Mouse (Mus musculus): ENCODE measurements around the gene Sumf1.

Sumf1 gene

GRCm38 (mm10) chr6:108206914-108207566, 21.7 kb upstream of the Sumf1 start:
- DNase-seq (ENCODE audit: low spot score in 2 of 2), result no peak

- DNase-seq (ENCODE audit: low spot score in 2 of 2), result no peak
Measured at GRCm38 (mm10) chr6:108206145-108206544, 20.8 kb upstream of the Sumf1 start.

- DNase-seq (ENCODE audit: low spot score in 2 of 2), result no peak
Measured at GRCm38 (mm10) chr6:108204322-108204721, 18.9 kb upstream of the Sumf1 start.

- DNase-seq (ENCODE audit: low spot score in 2 of 2), result no peak
Measured at GRCm38 (mm10) chr6:108198286-108198685, 12.9 kb upstream of the Sumf1 start.

GRCm38 (mm10) chr6:108197117-108197516, 11.7 kb upstream of the Sumf1 start:
- no peak for DNase-seq (ENCODE audit: low spot score in 2 of 2)

GRCm38 (mm10) chr6:108196665-108197064, 11.3 kb upstream of the Sumf1 start:
- DNase-seq (ENCODE audit: low spot score in 2 of 2), result no peak

GRCm38 (mm10) chr6:108192632-108193031, 7.2 kb upstream of the Sumf1 start:
- DNase-seq (ENCODE audit: low spot score in 2 of 2), result no peak

GRCm38 (mm10) chr6:108190690-108191089, 5.3 kb upstream of the Sumf1 start:
- no peak for DNase-seq (ENCODE audit: low spot score in 2 of 2)

GRCm38 (mm10) chr6:108185685-108186009, 265 bp upstream of the Sumf1 start:
- DNase-seq (ENCODE audit: low spot score in 2 of 2), result no peak

- DNase-seq (ENCODE audit: low spot score in 2 of 2), result no peak
Measured at GRCm38 (mm10) chr6:108179087-108179486, 6.3 kb downstream of the Sumf1 start.

GRCm38 (mm10) chr6:108174181-108174580, 11.2 kb downstream of the Sumf1 start:
- no peak for DNase-seq (ENCODE audit: low spot score in 2 of 2)

GRCm38 (mm10) chr6:108172219-108172618, 13.2 kb downstream of the Sumf1 start:
- no peak for DNase-seq (ENCODE audit: low spot score in 2 of 2)

GRCm38 (mm10) chr6:108169466-108169865, 15.9 kb downstream of the Sumf1 start:
- DNase-seq (ENCODE audit: low spot score in 2 of 2), result no peak

- DNase-seq (ENCODE audit: low spot score in 2 of 2), result no peak
Measured at GRCm38 (mm10) chr6:108168723-108169122, 16.7 kb downstream of the Sumf1 start.

- DNase-seq (ENCODE audit: low spot score in 2 of 2), result no peak
Measured at GRCm38 (mm10) chr6:108167946-108168680, 17.3 kb downstream of the Sumf1 start.

GRCm38 (mm10) chr6:108165598-108165997, 19.8 kb downstream of the Sumf1 start:
- no peak for DNase-seq (ENCODE audit: low spot score in 2 of 2)

GRCm38 (mm10) chr6:108164935-108165334, 20.4 kb downstream of the Sumf1 start:
- no peak for DNase-seq (ENCODE audit: low spot score in 2 of 2)

- DNase-seq (ENCODE audit: low spot score in 2 of 2), result no peak
Measured at GRCm38 (mm10) chr6:108160608-108161007, 24.8 kb downstream of the Sumf1 start.

- DNase-seq (ENCODE audit: low spot score in 2 of 2), result no peak
Measured at GRCm38 (mm10) chr6:108156881-108157280, 28.5 kb downstream of the Sumf1 start.

- no peak for DNase-seq (ENCODE audit: low spot score in 2 of 2)
Measured at GRCm38 (mm10) chr6:108154243-108154642, 31.1 kb downstream of the Sumf1 start.

GRCm38 (mm10) chr6:108152661-108153269, 32.6 kb downstream of the Sumf1 start:
- peak; percentile 27 to 61 for DNase-seq (ENCODE audit: low spot score in 2 of 2)

- no peak for DNase-seq (ENCODE audit: low spot score in 2 of 2)
Measured at GRCm38 (mm10) chr6:108152081-108152480, 33.3 kb downstream of the Sumf1 start.

- no peak for DNase-seq (ENCODE audit: low spot score in 2 of 2)
Measured at GRCm38 (mm10) chr6:108149235-108149634, 36.1 kb downstream of the Sumf1 start.

Measured in right cerebral cortex, postnatal 36 days (tissue).